Mouse (Mus musculus) forebrain, embryonic 12.5 days (tissue): ENCODE data around the gene Gm17409. TPM values are rescaled to one million over a fixed set of nuclear protein-coding genes. Genes with fewer than 3 reads are reported as not detected.

Experiments
- ATAC-seq: fragments of 200-750 bp; cut with Nextera tagmentation; 2 replicates; pipeline ENCODE4 v1.8.0; 2017; ENCODE audit warnings: moderate TSS enrichment; ENCODE audit not compliant: low FRiP score
- H3K27ac ChIP-seq: fragments of 300-500 bp; sonication (generic); 2 replicates; pipeline ENCODE4 v1.5.1; 2016; ENCODE audit warnings: mild to moderate bottlenecking
- H3K27me3 ChIP-seq: fragments of 300-500 bp; sonication (generic); 2 replicates; pipeline ENCODE4 v1.6.1; 2016; ENCODE audit warnings: mild to moderate bottlenecking
- H3K36me3 ChIP-seq: fragments of 300-500 bp; sonication (generic); replicated peaks from 2 replicates; pipeline ENCODE4 v1.6.1; 2016; ENCODE audit warnings: mild to moderate bottlenecking
- H3K4me1 ChIP-seq: fragments of 300-500 bp; sonication (generic); 2 replicates; pipeline ENCODE4 v1.6.1; 2016
- H3K4me2 ChIP-seq: fragments of 300-500 bp; sonication (generic); 2 replicates; pipeline ENCODE4 v1.6.1; 2016; ENCODE audit warnings: mild to moderate bottlenecking, moderate library complexity
- H3K4me3 ChIP-seq: fragments of 300-500 bp; sonication (generic); replicated peaks from 2 replicates; pipeline ENCODE4 v1.5.1; 2016; ENCODE audit warnings: mild to moderate bottlenecking
- H3K9ac ChIP-seq: fragments of 300-500 bp; sonication (generic); 2 replicates; pipeline ENCODE4 v1.6.1; 2016; ENCODE audit warnings: mild to moderate bottlenecking
- H3K9me3 ChIP-seq: fragments of 300-500 bp; sonication (generic); 2 replicates; pipeline ENCODE4 v1.6.1; 2016
- WGBS: fragments of 180-500 bp; shearing (Covaris S2); methylation state at CpG from one replicate; pipeline ENCODE4 v1.1.7; 2016; 5-methylcytosine and 5-hydroxymethylcytosine counted together
- polyA plus RNA-seq: library from polyadenylated mRNA; unstranded; fragments of >200 nt; fragmentation: Nextera tagmentation; extraction: Ambion mirVana; gene quantifications from 2 replicates; pipeline ENCODE4 v1.2.1, GENCODE M21; 2016

Gm17409 gene
- polyA plus RNA-seq, 1 experiment from 2014 or later: 0.20 TPM

DNA sequence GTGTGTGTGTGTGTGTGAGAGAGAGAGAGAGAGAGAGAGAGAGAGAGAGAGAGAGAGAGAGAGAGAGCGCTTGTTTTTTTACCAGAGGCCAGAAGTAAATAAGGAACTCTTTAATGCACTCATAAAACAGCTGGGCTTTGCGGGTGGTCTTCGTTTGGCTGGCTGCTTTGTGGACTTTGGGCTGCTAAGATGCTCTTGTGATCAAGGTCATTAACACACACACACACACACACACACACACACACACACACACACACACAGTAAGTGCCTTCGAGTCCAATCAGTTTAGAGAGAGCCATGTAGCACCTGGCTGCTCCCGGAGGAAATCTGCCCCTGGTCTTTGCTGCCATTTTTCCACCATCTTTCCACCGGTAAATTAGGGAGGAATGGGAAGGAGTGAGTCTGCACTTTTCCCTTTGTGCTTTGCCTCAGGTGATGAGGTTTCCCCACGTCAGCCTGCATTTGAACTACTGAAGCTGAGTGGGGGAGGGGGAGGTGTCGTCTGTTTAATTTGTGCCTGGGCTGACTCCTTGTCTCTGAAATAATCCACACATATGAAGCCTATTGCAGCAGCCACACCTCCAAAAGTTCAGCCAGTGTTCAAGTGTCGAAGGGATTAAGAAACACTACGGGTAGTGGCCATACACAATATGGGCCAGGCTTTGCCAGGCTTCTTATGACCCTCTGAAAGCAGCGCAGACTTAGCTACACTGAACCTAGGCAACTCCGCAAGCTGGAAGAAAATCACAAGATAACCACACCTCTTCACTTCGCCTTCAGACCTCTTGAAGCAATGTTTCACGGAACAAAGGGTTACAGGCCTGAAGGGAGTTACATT lies 16.7 kb downstream of the Gm17409 start:
- 0 out of 2 replicates have a peak overlapping the region, but pooled peaks have one; percentile 31 for H3K27ac ChIP-seq
- ATAC-seq: 0 out of 2 replicates have a peak, but pooled peaks have one; percentile 22
- WGBS: 54% methylated on average over 14 of the region's 14 CpGs

DNA sequence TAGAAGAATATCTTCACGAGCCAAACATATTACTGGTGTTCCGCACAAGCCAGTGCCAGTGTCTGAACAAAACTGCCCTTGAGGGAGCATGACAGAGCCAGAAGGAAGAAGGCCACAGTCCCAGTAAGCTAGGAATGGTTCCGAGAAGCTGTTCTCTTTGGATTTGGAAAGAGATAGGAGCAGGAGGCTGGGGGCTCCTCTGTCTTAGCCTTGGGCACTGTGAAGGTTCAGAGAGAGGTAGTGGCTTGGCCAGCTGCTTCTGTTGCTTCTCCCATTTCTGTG lies 17.3 kb downstream of the Gm17409 start:
- Histone ChIP-seq H3K4me3 (no peak overlapping the region), H3K36me3 (no peaks in the 10 kb centered on the region), H3K4me2 (no peak overlapping the region), H3K9me3 (no peaks in the 10 kb centered on the region), H3K4me1 (peaks cover 32% of the 10 kb centered on the region), H3K27ac (0 out of 2 replicates have a peak overlapping the region, but pooled peaks have one; percentile 31), H3K27me3 (no peaks in the 10 kb centered on the region), H3K9ac (no peak overlapping the region)
- no peak for ATAC-seq
- WGBS: 79% methylated on average over 3 of the region's 3 CpGs

More for the DNA sequence above, 16.7 kb downstream of the Gm17409 start:
- H3K9me3 ChIP-seq: no peaks in the 10 kb centered on the region
- no peaks in the 10 kb centered on the region for H3K36me3 ChIP-seq
- H3K4me1 ChIP-seq: peaks cover 32% of the 10 kb centered on the region
- no peaks in the 10 kb centered on the region for H3K27me3 ChIP-seq
- no peak overlapping the region for H3K9ac ChIP-seq
- H3K4me3 ChIP-seq: no peak overlapping the region
- no peak overlapping the region for H3K4me2 ChIP-seq

DNA sequence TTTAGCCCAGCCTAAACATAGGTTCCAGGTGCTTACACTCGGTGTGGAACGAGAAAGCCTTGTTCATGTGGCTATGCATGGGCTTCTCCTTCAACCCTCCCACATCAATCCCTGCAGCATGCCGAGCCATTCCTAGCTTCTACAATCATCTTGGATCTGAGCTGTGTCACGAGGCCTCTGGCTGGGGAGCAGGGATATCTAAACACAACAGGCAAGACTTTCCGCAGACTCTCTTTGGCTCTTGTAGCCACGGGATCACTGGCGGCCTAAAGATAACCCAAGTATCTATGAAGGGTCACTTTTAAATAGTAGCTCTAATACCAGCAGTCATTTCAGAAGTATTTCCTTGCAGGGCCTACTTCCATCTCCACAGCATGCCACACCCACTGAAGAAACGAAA lies 18.5 kb downstream of the Gm17409 start:
- no peak overlapping the region for H3K27ac ChIP-seq
- ATAC-seq: no peak
- no peak overlapping the region for H3K4me3 ChIP-seq
- no peak overlapping the region for H3K4me2 ChIP-seq
- no peaks in the 10 kb centered on the region for H3K9me3 ChIP-seq
- H3K9ac ChIP-seq: no peak overlapping the region
- WGBS: 94% methylated on average over 8 of the region's 8 CpGs
- peaks cover 32% of the 10 kb centered on the region for H3K4me1 ChIP-seq
- H3K36me3 ChIP-seq: no peaks in the 10 kb centered on the region
- H3K27me3 ChIP-seq: no peaks in the 10 kb centered on the region

DNA sequence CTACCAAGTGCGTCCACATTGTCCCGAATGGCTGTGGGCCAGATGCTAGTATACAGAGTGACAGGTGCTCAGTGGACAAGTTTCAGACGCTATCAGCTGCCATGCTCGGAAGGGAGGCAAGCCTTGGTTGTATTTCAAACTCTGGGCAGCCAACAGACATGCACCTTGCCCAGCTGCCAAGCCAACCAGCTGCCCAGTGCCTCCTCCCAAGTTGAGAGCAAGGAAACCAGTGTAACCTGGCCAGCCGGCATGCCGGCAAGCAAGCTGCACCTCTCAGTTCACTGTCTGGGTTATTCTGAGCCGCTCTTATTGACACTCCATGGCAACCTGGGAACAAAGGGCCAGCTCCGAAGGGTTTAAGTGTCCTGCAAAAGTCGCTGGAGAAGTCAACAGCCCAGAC lies 19.4 kb downstream of the Gm17409 start:
- peaks cover 36% of the 10 kb centered on the region for H3K4me1 ChIP-seq
- H3K9ac ChIP-seq: no peak overlapping the region
- no peak overlapping the region for H3K27ac ChIP-seq
- no peaks in the 10 kb centered on the region for H3K27me3 ChIP-seq
- no peak for ATAC-seq
- 88% methylated on average over 9 of the region's 9 CpGs for WGBS
- no peaks in the 10 kb centered on the region for H3K36me3 ChIP-seq
- H3K4me2 ChIP-seq: no peak overlapping the region
- no peak overlapping the region for H3K4me3 ChIP-seq
- no peaks in the 10 kb centered on the region for H3K9me3 ChIP-seq

DNA sequence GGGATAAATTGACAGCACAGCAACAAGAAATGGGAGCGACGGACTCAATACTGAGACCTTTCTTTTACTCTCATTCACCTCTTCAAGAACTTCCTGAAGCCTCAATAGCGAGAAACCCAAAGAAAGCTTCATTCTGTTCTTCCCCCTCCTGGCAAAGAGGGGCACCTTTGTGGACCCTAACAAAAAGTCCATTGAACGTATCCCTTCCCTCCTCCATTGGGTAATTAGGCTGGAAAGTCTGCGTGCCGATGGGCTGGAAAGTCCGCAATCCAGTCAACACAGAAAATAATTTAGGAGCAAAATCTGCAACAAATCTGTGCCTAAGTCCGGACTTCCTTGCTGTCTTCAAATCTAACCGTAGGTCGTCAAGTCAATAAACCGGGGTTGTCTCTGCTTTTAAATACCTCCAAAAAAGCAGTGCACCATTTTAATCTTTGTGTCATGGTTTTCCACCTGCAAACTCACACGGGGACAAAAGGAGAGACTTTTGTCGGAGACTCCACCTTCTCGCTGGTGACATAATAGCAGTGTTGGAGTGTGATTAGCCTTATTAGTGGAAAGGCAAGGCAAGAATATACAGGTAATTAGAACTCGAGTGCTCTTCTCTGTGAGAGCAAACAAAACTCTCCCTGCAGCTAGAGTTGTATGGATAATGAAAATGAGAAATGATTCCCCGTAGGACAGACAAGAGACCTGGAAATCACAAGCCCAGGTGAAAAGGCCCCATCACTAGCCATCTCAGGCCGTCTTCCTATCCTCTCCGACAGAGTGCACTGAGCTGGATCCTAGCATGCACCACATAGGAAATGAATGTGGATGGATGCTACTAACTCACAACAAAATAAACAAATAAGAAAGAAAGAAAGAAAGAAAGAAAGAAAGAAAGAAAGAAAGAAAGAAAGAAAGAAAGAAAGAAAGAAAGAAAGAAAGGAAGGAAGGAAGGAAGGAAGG lies 24.0 kb downstream of the Gm17409 start:
- H3K27ac ChIP-seq: peak overlapping the region; percentile 8; the same call in 1 of the 2 replicates
- H3K27me3 ChIP-seq: no peaks in the 10 kb centered on the region
- 19% methylated on average over 18 of the region's 18 CpGs for WGBS
- H3K9ac ChIP-seq: no peak overlapping the region
- peaks cover 6% of the 10 kb centered on the region; the same call in 1 of the 2 replicates for H3K4me1 ChIP-seq
- no peaks in the 10 kb centered on the region for H3K36me3 ChIP-seq
- peak; percentile 60; the same call in 1 of the 2 replicates for ATAC-seq
- no peaks in the 10 kb centered on the region for H3K9me3 ChIP-seq
- peak overlapping the region; percentile 35 for H3K4me2 ChIP-seq
- no peak overlapping the region for H3K4me3 ChIP-seq

DNA sequence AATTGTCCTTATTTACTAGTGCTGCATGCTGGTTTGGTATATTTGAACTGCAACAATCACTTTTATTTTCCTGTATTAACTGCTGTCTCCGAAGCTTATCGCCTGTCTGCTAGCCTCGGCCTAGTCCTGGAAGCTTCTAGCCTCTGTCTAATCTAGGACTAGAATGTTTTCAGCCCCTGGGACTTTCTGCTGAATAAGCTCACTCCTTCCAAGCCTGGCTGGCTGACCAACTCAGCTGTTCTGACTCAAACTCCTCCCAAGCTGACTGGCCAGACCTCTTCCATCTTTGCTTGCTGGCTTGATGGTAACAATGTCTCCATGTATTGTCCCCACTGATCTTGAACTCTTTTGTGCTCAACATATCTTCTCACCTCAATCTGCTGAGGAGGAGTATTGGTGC lies 25.4 kb downstream of the Gm17409 start:
- Histone ChIP-seq H3K4me1 (peaks cover 6% of the 10 kb centered on the region; the same call in 1 of the 2 replicates), H3K36me3 (no peaks in the 10 kb centered on the region), H3K27ac (no peak overlapping the region), H3K4me2 (no peak overlapping the region), H3K9me3 (no peaks in the 10 kb centered on the region), H3K4me3 (no peak overlapping the region), H3K9ac (no peak overlapping the region), H3K27me3 (no peaks in the 10 kb centered on the region)
- WGBS: 92% methylated on average over 3 of the region's 3 CpGs
- no peak for ATAC-seq

DNA sequence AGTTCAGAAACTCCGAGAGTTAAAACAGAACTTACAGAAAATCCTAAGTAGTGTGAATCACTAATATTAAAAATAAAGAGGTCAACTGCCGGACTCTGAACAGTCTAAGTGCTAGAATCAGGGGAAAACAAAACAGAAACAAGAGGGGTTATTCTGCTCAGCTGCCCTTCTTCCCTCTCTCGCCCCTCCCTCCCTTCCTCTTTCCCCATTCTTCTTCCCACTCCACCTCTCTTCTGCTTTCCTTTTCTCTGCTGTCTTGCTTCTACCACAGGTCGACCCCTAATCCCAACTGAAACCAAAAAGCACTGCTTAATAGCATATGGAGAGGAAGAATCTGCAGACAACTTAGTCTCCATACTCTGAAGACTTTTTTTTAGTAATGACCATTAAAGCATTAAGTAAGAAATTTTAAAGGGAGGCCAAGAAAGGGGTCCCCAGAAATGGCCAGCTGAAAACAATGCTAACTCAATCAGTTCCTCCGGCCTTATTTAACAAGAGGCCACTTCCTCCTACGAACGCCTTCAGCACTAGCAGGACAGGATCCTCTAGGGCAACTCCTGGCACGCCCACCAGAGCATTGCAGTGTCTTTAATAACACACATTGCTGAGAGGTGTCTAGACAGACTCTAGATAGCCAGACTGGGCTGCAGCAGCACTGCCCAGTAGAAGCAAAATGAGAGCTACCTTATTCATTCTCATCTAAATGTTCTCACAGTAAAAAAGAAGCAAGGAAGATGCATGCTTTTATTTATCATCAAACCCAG lies 26.9 kb downstream of the Gm17409 start:
- H3K9me3 ChIP-seq: no peaks in the 10 kb centered on the region
- WGBS: 73% methylated on average over 8 of the region's 8 CpGs
- H3K4me3 ChIP-seq: no peak overlapping the region
- no peak for ATAC-seq
- H3K4me2 ChIP-seq: no peak overlapping the region
- no peaks in the 10 kb centered on the region for H3K27me3 ChIP-seq
- no peak overlapping the region for H3K27ac ChIP-seq
- H3K4me1 ChIP-seq: peaks cover 6% of the 10 kb centered on the region; the same call in 1 of the 2 replicates
- no peak overlapping the region for H3K9ac ChIP-seq
- H3K36me3 ChIP-seq: no peaks in the 10 kb centered on the region

DNA sequence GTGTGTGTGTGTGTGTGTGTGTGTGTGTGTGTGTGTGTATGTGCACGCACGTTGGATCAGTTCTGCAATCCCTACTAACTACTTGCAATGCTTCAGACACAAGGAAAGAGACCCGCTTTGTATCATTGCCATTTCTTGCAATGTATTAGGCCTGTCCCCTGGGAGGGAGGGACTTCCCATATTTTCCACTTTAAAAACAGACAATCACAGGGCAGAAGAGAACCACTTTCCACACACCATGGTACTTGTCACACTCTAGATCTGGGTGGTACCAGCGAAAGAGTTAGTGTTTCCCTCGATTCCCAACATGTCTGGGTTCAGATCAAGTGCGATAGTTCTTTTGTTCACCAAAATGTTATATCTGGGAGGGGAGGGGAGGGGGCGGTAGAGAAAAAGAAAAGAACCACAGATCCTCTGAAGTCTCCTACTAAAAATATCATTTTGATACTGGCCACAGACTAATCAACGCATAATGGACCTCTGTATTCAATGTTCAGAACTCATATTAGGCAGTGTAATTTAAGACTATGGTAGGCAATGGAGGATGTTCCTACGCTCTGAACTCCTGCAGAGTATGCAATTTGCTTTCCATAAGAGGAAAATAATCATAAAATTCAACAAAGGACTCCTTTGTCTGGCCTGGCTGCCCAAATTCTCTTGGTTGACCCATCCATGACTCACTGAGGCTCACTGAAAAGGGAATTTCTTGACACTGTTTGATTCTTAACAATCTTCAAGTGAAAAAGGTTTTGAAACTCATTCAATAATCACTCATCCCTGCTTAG lies 35.6 kb downstream of the Gm17409 start:
- H3K27ac ChIP-seq: no peak overlapping the region
- no peak overlapping the region for H3K4me2 ChIP-seq
- H3K36me3 ChIP-seq: no peaks in the 10 kb centered on the region
- ATAC-seq: no peak
- H3K4me1 ChIP-seq: no peaks in the 10 kb centered on the region
- H3K4me3 ChIP-seq: no peak overlapping the region
- no peaks in the 10 kb centered on the region for H3K9me3 ChIP-seq
- no peaks in the 10 kb centered on the region for H3K27me3 ChIP-seq
- no peak overlapping the region for H3K9ac ChIP-seq
- WGBS: 82% methylated on average over 9 of the region's 9 CpGs

DNA sequence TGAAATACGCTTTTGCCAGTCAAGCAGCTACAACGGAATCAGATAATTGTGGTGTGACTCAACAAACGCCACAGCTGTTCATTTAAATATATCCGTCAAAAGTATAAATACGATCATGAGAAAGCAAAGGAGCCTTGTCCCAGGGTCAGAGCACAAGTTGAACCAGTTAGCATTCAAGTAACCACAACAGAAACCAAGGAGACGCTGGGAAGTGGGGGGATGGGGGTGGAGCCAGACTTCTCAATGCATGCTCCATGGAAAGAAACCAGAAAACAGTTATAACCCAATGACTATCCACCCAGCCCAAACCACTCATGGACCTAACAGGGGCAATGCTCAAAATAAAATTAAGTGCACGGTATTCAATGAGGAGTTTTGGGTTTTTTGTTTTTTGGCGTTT lies 40.3 kb downstream of the Gm17409 start:
- Histone ChIP-seq H3K9me3 (no peaks in the 10 kb centered on the region), H3K27ac (no peak overlapping the region), H3K27me3 (no peaks in the 10 kb centered on the region), H3K4me3 (no peak overlapping the region), H3K9ac (no peak overlapping the region), H3K36me3 (no peaks in the 10 kb centered on the region), H3K4me2 (no peak overlapping the region), H3K4me1 (no peaks in the 10 kb centered on the region)
- ATAC-seq: no peak
- 68% methylated on average over 8 of the region's 8 CpGs for WGBS

DNA sequence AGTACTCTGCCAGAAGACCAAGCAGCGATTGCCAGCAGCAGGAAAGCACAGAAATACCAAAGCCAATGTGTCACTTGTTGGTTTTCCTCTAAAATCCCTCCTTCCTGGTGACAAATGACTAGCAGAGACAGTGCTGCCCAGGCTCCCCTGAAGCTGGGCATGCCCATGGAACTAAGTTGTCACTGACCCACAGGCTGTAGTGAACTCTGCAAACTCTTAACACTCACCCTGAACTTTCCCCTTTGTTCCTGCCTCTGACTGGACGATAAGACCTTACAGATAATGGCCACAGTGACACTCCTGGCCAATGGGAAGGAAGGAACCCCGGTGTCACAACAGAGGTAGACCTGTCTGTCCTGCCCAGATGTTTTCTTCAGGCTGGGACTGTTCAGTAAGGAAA lies 43.3 kb downstream of the Gm17409 start:
- Histone ChIP-seq H3K4me1 (peaks cover 5% of the 10 kb centered on the region), H3K4me3 (no peak overlapping the region), H3K27me3 (no peaks in the 10 kb centered on the region), H3K9ac (no peak overlapping the region), H3K9me3 (no peaks in the 10 kb centered on the region), H3K36me3 (no peaks in the 10 kb centered on the region), H3K27ac (no peak overlapping the region), H3K4me2 (no peak overlapping the region)
- WGBS: 79% methylated on average over 3 of the region's 3 CpGs
- no peak for ATAC-seq

DNA sequence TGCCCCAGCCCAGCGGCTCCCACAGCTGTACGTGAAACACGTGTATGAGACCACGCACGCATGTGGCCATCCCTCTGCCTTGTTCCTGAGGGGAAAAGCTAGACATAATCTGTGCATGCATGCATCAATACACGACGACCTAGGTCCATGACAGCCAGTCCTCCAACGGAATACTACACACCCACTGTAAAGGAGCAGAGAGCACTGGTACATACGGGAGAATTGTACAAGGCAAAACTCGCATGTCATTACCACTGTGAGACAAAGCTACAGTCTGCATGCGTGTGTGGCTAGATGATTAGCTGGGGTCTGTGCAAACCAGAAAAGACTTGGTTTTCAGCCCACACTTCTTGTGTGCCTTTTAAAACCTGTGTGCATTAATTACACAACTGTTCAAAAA lies 44.6 kb downstream of the Gm17409 start:
- WGBS: 96% methylated on average over 11 of the region's 11 CpGs
- no peak for ATAC-seq
- Histone ChIP-seq H3K4me2 (no peak overlapping the region), H3K36me3 (no peaks in the 10 kb centered on the region), H3K9ac (no peak overlapping the region), H3K9me3 (no peaks in the 10 kb centered on the region), H3K4me1 (peaks cover 5% of the 10 kb centered on the region), H3K4me3 (no peak overlapping the region), H3K27ac (no peak overlapping the region), H3K27me3 (no peaks in the 10 kb centered on the region)
